Mouse (Mus musculus) thymus, postnatal 4 days (tissue): ENCODE results near the gene Stard13.

Source experiments
- DNase-seq: peaks from one replicate; pipeline ENCODE4 v3.0.0; 2021

Stard13 gene

DNA sequence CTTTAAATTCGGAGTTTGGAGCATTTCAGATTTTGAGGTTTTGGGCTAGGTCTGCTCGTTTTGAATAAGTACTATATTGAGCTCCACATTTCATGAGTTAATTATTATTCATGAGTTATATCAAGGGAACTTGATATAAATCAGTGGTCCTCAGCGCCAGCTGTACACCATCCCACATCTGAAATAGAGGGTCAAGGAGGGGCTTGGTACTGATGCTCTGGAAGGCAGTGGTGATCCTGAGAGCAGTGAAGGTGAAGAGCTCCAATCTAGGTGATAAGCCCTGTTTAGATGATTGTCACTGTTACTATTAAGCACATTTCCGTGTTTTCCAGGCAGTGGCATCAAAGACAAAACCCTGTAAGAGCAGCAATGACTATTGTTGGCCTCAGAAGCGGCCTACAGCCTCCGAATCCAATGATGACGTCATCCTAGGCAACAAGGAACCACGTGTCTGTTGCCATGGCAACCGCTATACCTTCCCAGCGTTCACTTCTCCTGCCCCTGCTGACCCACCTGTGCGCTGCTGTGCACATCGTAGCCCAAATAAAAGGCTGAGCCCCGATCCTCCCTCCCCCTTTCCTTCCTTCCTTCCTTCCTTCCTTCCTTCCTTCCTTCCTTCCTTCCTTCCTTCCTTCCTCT, 5.2 kb downstream of the Stard13 start:
- no peak for DNase-seq

DNA sequence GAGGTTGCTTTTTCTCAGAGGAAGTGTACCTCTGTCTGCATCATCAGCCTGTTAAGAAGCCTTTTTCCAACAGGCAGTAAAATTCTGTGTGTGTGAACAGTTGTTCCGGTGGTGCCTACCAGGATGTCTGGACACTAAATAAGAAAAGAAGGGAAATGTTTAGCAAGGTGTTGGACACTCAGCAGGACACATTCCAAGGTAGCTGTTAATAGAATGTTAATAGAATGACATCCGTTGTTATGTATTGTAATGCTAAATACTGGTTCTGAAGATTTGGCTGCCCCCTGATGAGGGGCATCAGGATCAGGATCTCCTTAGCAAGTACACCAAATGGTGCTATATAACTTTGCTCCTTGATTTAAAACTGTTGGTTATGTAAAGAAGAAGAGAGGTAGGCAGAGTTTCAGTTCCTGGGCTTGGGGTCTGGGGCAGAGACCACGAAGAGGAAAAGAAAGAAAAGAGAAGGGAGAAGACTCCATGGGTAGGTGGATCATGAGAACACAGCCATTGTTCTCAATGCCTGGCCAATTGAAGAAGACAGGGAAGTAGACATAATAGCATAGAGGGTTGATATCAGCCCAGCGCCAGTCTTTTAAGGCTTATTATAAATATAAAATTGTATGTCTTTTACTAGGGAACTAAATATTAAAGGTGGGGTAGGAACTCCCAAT, 9.8 kb downstream of the Stard13 start:
- no peak for DNase-seq

- no peak for DNase-seq
Measured at GRCm38 (mm10) chr5:151222791-151223190, 10.8 kb downstream of the Stard13 start.

DNA sequence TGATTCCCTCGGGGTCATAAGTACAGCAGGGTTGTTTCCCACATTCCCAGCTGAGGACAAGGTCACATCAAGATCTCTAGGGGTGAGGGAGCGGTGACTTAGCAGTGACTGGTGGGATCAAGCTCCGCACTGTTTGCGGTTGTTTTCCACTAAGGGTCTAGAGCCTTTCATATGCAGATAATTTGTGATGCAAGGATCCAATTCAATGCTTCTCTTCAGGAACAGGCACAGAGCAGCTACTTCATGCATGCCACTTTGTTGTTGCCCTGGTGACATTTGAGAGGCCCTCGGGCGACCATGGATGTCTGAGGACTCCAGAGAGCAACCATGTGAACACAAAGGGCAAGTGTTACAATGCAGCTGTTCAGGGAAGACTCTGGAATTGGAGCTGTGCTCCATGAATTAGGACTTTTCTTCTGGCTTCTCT, 14.9 kb downstream of the Stard13 start:
- DNase-seq, result no peak

DNA sequence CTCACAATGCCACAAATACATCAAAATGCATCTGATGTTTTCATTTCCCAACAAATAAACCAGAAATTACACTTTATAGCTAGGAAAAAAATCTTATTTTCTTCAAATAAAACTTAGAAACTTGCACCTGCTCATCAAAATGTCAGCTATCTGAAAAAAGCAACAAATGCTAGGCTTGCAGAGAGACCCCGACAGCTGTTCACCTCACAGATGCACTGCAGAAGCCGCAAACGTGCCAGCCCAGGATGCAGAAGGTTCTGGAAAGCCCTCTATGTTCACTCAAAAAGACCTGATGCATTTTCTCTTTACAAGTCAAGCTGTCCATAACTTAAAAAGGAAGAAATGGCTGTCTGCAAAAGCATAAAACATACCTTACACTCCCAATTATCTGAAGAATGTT, 20.5 kb downstream of the Stard13 start:
- DNase-seq, result no peak

GRCm38 (mm10) chr5:151210869-151211268, 22.8 kb downstream of the Stard13 start:
- no peak for DNase-seq

- no peak for DNase-seq
Measured at GRCm38 (mm10) chr5:151210060-151210459, 23.6 kb downstream of the Stard13 start.

GRCm38 (mm10) chr5:151205017-151205416, 28.6 kb downstream of the Stard13 start:
- DNase-seq, result no peak

DNA sequence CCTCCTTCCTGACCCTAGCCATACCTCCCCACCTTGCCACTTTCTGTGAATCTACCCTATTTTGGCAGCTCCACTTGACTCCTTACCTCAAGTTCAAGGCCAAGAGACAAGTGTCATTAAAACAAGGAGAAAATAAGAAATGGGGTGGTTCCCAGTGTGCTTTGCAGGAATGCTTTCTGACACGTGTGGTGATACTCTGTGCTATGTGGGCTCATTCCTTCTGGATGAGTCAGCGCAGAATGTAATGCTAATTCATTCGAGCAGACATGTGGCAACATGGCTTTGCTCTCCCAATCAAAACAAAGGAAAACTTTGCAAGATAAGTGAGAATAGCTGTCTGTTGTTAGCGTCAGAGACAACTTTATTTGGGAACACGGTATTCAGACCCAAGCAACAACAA, 30.7 kb downstream of the Stard13 start:
- no peak for DNase-seq

DNA sequence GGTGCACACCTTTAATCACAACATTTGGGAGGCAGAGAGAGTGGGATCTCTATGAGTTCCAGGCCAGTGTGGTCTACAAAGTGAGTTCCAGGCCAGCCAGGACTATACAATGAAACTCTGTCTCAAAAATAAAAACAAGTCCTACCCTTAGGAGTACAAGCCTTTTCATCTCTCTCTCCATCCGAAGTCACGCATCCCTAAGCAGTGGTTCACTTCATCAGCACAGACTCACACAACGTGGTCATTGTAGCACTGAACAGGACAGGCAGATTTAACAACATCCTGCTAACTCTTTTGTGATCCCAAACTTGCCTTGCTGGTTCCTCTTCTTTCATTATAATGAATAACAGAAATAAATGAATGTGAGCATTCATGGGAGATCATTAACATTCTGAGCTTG, 32.4 kb downstream of the Stard13 start:
- no peak for DNase-seq

GRCm38 (mm10) chr5:151199235-151199634, 34.4 kb downstream of the Stard13 start:
- DNase-seq, result no peak

DNA sequence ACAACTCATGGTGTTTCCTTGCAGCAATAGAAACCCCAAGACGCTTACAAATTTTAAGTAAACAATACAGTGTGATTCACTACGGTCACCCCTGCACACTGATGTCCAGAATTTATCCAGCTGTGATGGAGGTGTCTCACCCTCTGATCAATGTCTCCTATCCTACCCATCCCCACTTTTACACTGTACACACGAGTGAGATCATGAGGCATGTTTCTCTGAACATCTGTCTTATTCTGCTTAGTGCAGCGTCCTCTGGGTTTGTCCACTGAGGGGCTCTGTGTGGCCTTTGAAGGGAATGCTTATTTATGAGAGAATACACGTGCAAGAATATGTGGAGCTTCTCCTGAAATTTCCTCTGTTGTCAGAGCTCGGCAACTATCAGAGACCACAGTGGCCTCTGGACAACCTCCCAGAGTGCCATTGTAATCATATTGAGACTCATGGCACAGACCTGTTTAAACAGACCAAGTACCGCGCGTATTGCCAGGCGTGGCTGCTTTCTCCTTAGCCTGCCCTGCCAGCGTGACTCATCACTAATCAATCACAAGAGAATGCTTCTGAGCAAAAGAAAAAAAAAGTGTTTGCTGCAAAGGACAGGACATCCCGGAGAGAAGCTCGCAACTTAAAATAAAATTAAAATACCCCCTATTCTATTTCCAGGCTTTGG, 36.9 kb downstream of the Stard13 start:
- no peak for DNase-seq

DNA sequence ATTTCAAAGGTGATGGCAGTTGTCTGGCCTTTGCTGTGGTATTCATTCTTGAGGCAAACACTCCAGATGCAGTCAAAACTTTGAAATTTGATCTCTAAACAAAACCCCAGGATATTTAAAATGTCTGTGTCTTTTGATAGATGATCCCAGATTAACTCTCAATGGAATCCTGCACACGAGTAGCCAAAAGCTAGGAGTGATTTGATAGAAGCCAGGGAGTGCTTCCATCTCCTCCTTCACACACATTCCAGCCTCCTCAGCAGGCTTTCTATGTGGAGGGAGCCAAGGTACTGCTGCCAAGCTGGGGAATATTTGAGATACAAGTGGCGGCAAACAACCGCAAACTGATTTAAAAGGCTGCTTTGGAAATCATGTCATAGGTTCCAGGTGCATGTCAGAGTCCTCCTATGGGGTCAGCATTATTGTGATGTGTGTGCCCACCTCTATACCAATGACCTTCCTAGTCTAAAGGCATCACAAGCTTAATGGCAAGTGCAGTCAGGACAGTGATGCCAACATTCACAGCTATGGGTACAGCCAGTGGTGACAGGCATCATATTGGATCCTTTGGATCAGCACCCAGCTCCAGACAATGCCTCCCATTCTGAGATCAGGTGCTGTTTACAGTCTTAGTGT, 39.6 kb downstream of the Stard13 start:
- DNase-seq, result no peak

- no peak for DNase-seq
Measured at GRCm38 (mm10) chr5:151192266-151192665, 41.4 kb downstream of the Stard13 start.

GRCm38 (mm10) chr5:151190764-151191163, 42.9 kb downstream of the Stard13 start:
- no peak for DNase-seq

- peak; percentile 30 for DNase-seq
Measured at GRCm38 (mm10) chr5:151189789-151190378, 43.8 kb downstream of the Stard13 start.

- DNase-seq, result no peak
Measured at GRCm38 (mm10) chr5:151189321-151189720, 44.3 kb downstream of the Stard13 start.

- DNase-seq, result no peak
Measured at GRCm38 (mm10) chr5:151188659-151189058, 45.0 kb downstream of the Stard13 start.

DNA sequence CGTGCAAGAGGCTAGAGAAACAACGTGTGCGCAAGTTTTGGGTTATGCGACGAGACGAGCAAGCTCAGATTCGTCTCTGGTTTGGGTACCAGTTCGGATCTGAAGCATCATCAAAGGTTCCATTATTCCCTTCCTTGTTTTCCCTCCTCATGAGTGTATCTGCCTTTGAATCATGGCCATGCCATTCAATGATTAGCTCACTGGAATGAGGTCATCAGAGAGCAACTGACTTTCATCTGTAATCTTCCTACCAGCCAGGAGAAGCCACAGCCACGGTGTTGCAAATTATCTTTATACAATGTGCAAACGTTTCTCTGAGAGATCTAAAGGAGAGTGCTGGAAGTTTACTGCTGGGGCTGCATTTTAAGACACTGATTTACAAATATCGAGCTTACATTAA, 46.3 kb downstream of the Stard13 start:
- no peak for DNase-seq

- DNase-seq, result no peak
Measured at GRCm38 (mm10) chr5:151185286-151185856, 48.3 kb downstream of the Stard13 start.

- no peak for DNase-seq
Measured at GRCm38 (mm10) chr5:151183656-151184240, 49.9 kb downstream of the Stard13 start.

- DNase-seq, result no peak
Measured at GRCm38 (mm10) chr5:151181288-151181687, 52.3 kb downstream of the Stard13 start.
